Mouse (Mus musculus) adipocyte (in vitro differentiated cells): ENCODE data around the gene Nsun5.
"Not testable (repeated sequence)": the region's sequence is repeated elsewhere in the genome, so short reads cannot be mapped to it uniquely, and the experiment has no call there.

Source experiments
- DNase-seq: peaks from one replicate; pipeline ENCODE4 v3.0.0-alpha.2; 2016; ENCODE audit warnings: low spot score

Nsun5 gene

GRCm38 (mm10) chr5:135369787-135370654 lies at the start of gene Nsun5:
Nsun5 (plus strand) TSS chr5:135369953.
- DNase-seq = peak; percentile 96

- DNase-seq = no peak
Measured at GRCm38 (mm10) chr5:135322197-135322596, 47.6 kb upstream of the Nsun5 start.

GRCm38 (mm10) chr5:135326121-135326659 lies 43.6 kb upstream of the Nsun5 start:
- no peak for DNase-seq

GRCm38 (mm10) chr5:135329471-135329870 lies 40.3 kb upstream of the Nsun5 start:
- no peak for DNase-seq

- DNase-seq = no peak
Measured at GRCm38 (mm10) chr5:135330201-135330600, 39.6 kb upstream of the Nsun5 start.

GRCm38 (mm10) chr5:135331161-135331560 lies 38.6 kb upstream of the Nsun5 start:
- DNase-seq = no peak

GRCm38 (mm10) chr5:135337575-135337974 lies 32.2 kb upstream of the Nsun5 start:
- DNase-seq = peak; percentile 22

- no peak for DNase-seq
Measured at GRCm38 (mm10) chr5:135345989-135346388, 23.8 kb upstream of the Nsun5 start.

GRCm38 (mm10) chr5:135346430-135346829 lies 23.3 kb upstream of the Nsun5 start:
- no peak for DNase-seq

- peak; percentile 46 for DNase-seq
Measured at GRCm38 (mm10) chr5:135347511-135348011, 22.2 kb upstream of the Nsun5 start.

GRCm38 (mm10) chr5:135349862-135350261 lies 19.9 kb upstream of the Nsun5 start, which contains the start of gene Fkbp6:
Fkbp6 (minus strand) TSS chr5:135350044.
- DNase-seq = no peak

GRCm38 (mm10) chr5:135351606-135352005 lies 18.1 kb upstream of the Nsun5 start:
- DNase-seq = no peak

- DNase-seq = no peak
Measured at GRCm38 (mm10) chr5:135352995-135353394, 16.8 kb upstream of the Nsun5 start, which contains the start of gene Trim50. Trim50 (plus strand) TSS chr5:135353295.

GRCm38 (mm10) chr5:135353564-135353963 lies 16.2 kb upstream of the Nsun5 start:
- no peak for DNase-seq

GRCm38 (mm10) chr5:135356090-135356489 lies 13.7 kb upstream of the Nsun5 start:
- no peak for DNase-seq

- peak; percentile 25 for DNase-seq
Measured at GRCm38 (mm10) chr5:135357556-135357955, 12.2 kb upstream of the Nsun5 start.

- no peak for DNase-seq
Measured at GRCm38 (mm10) chr5:135359772-135360171, 10.0 kb upstream of the Nsun5 start.

GRCm38 (mm10) chr5:135362572-135362971 lies 7.2 kb upstream of the Nsun5 start:
- no peak for DNase-seq

- DNase-seq = no peak
Measured at GRCm38 (mm10) chr5:135363540-135363939, 6.2 kb upstream of the Nsun5 start.

- peak; percentile 30 for DNase-seq
Measured at GRCm38 (mm10) chr5:135367841-135368240, 1.9 kb upstream of the Nsun5 start.

- DNase-seq = peak; percentile 35
Measured at GRCm38 (mm10) chr5:135368312-135368711, 1.4 kb upstream of the Nsun5 start.

GRCm38 (mm10) chr5:135369196-135369595 lies 557 bp upstream of the Nsun5 start:
- not testable (repeated sequence) for DNase-seq

- no peak for DNase-seq
Measured at GRCm38 (mm10) chr5:135371195-135371594, 1.4 kb downstream of the Nsun5 start.
